Comparison of ENCODE assay signal across 17 mouse cellular contexts in genomic region chr11:5425106-5425505, GRCm38 (mm10). TPM values are rescaled to one million over a fixed set of nuclear protein-coding genes. Genes with fewer than 3 reads are reported as not detected.
DNase-seq lines count a peak whose midpoint lies in the region; ATAC-seq and TF ChIP-seq lines count a peak whose summit lies in the region.
"Had no signal": no experiment of that assay in that cellular context is flagged by ENCODE, and none has a peak within 500 bp of the region (broad histone marks: within the 10 kb centered on the region; RNA-seq: fewer than 3 reads in every experiment).

No protein-coding gene starts in this region.

- no peak for TF ChIP-seq POLR2A in liver, adult 2 months (IDR thresholded peaks at IDR 0.05; ENCODE audit: extremely low read depth, insufficient read depth, low read length)

- H3K36me3 ChIP-seq in forebrain, embryonic 14.5 days (ENCODE audit: control insufficient read depth, insufficient read depth, low read length) = no peaks in the 10 kb centered on the region
- no peaks in the 10 kb centered on the region for H3K36me3 ChIP-seq in forebrain, embryonic 11.5 days (ENCODE audit: control insufficient read depth, insufficient read depth, low read length)
- H3K36me3 ChIP-seq in liver, adult 2 months (ENCODE audit: control insufficient read depth, insufficient read depth, low read length) = no peaks in the 10 kb centered on the region
- no peaks in the 10 kb centered on the region for H3K36me3 ChIP-seq in forebrain, postnatal 0 days (ENCODE audit: insufficient read depth)
- H3K36me3 ChIP-seq: embryonic facial prominence, embryonic 12.5 days; kidney, embryonic 15.5 days; midbrain, embryonic 10.5 days; neural tube, embryonic 13.5 days; stomach, embryonic 15.5 days had no signal

- ATAC-seq in forebrain, embryonic 14.5 days = peak; percentile 40; the same call in 1 of the 2 replicates
- no peak for ATAC-seq in forebrain, embryonic 11.5 days (replicated peaks; ENCODE audit: low FRiP score)
- peak; percentile 76 for ATAC-seq in forebrain, postnatal 0 days
- ATAC-seq in megakaryocyte, adult 5-6 weeks (ENCODE audit: poor library complexity, severe bottlenecking) = no peak
- ATAC-seq: activated CD4-positive, CD25-positive, alpha-beta regulatory T cell, adult 4 months had no signal

- peak; percentile 77 for DNase-seq in forebrain, embryonic 14.5 days (ENCODE audit: low spot score)
- no peak for DNase-seq in forebrain, embryonic 11.5 days (ENCODE audit: low spot score)
- peak; percentile 81 for DNase-seq in liver, adult 2 months (ENCODE audit: extremely low read depth, low read depth, low spot score)
- DNase-seq in liver = no peak
- DNase-seq in forebrain, postnatal 0 days = peak; percentile 85
- DNase-seq in right cerebral cortex, postnatal 36 days (ENCODE audit: low spot score in 2 of 2) = peak; percentile 14
- no peak for DNase-seq in yolk sac, embryonic 10.5 days (ENCODE audit: low spot score)
- DNase-seq: gastrocnemius, postnatal 10 days; heart, postnatal 4 days; lung, embryonic 14.5 days had no signal

- no peak overlapping the region for H3K9ac ChIP-seq in forebrain, embryonic 14.5 days (ENCODE audit: low read length)
- no peak overlapping the region for H3K9ac ChIP-seq in forebrain, embryonic 11.5 days (ENCODE audit: low read length)
- no peak overlapping the region for H3K9ac ChIP-seq in liver, adult 2 months (ENCODE audit: low read depth, low read length)
- H3K9ac ChIP-seq in forebrain, postnatal 0 days = no peak overlapping the region
- H3K9ac ChIP-seq: embryonic facial prominence, embryonic 12.5 days; kidney, embryonic 15.5 days; lung, embryonic 14.5 days; neural tube, embryonic 13.5 days; stomach, embryonic 15.5 days had no signal

- H3K4me2 ChIP-seq in forebrain, embryonic 14.5 days (ENCODE audit: low read length) = no peak overlapping the region
- no peak overlapping the region for H3K4me2 ChIP-seq in forebrain, embryonic 11.5 days (ENCODE audit: low read depth, low read length, severe bottlenecking)
- H3K4me2 ChIP-seq in forebrain, postnatal 0 days (ENCODE audit: low read depth) = no peak overlapping the region
- H3K4me2 ChIP-seq: embryonic facial prominence, embryonic 12.5 days; kidney, embryonic 15.5 days; lung, embryonic 14.5 days; neural tube, embryonic 13.5 days; stomach, embryonic 15.5 days had no signal

- H3K4me3 ChIP-seq in forebrain, embryonic 14.5 days (ENCODE audit: low read depth, low read length) = no peak overlapping the region
- no peak overlapping the region for H3K4me3 ChIP-seq in forebrain, embryonic 11.5 days (ENCODE audit: low read depth, low read length)
- H3K4me3 ChIP-seq in liver, adult 2 months (ENCODE audit: insufficient read depth, low read depth, low read length) = no peak overlapping the region
- H3K4me3 ChIP-seq in forebrain, postnatal 0 days (ENCODE audit: low read depth, low read length) = no peak overlapping the region
- H3K4me3 ChIP-seq: embryonic facial prominence, embryonic 12.5 days; kidney, embryonic 15.5 days; midbrain, embryonic 10.5 days; neural tube, embryonic 13.5 days; stomach, embryonic 15.5 days had no signal

- H3K79me2 ChIP-seq in liver, adult 2 months (ENCODE audit: control insufficient read depth, insufficient read depth, low read length) = peaks cover 10% of the 10 kb centered on the region; the same call in 1 of the 2 replicates

- no peak overlapping the region for H3K27ac ChIP-seq in forebrain, embryonic 14.5 days (ENCODE audit: low read depth, low read length)
- no peak overlapping the region for H3K27ac ChIP-seq in forebrain, embryonic 11.5 days (ENCODE audit: low read depth, low read length)
- no peak overlapping the region for H3K27ac ChIP-seq in liver, adult 2 months (replicated peaks; ENCODE audit: insufficient read depth, low read depth, low read length)
- H3K27ac ChIP-seq in forebrain, postnatal 0 days (ENCODE audit: low read depth, low read length) = no peak overlapping the region
- H3K27ac ChIP-seq: embryonic facial prominence, embryonic 12.5 days; kidney, embryonic 15.5 days; midbrain, embryonic 10.5 days; neural tube, embryonic 13.5 days; stomach, embryonic 15.5 days had no signal

- peaks cover 7% of the 10 kb centered on the region; the same call in 1 of the 2 replicates for H3K4me1 ChIP-seq in forebrain, embryonic 14.5 days (ENCODE audit: control insufficient read depth, insufficient read depth, low read length)
- 0 out of 2 replicates have a peak, but pooled peaks cover 2% of the 10 kb centered on the region for H3K4me1 ChIP-seq in forebrain, embryonic 11.5 days (replicated peaks; ENCODE audit: control insufficient read depth, insufficient read depth, low read length)
- H3K4me1 ChIP-seq in liver, adult 2 months (ENCODE audit: control insufficient read depth, insufficient read depth, low read length) = peaks cover 21% of the 10 kb centered on the region
- peaks cover 11% of the 10 kb centered on the region for H3K4me1 ChIP-seq in forebrain, postnatal 0 days (ENCODE audit: insufficient read depth)

- no peaks in the 10 kb centered on the region for H3K27me3 ChIP-seq in forebrain, embryonic 14.5 days (replicated peaks; ENCODE audit: control insufficient read depth, insufficient read depth, low read length)
- no peaks in the 10 kb centered on the region for H3K27me3 ChIP-seq in forebrain, embryonic 11.5 days (ENCODE audit: control insufficient read depth, insufficient read depth, low read length)
- no peaks in the 10 kb centered on the region for H3K27me3 ChIP-seq in liver, adult 2 months (ENCODE audit: control insufficient read depth, insufficient read depth, low read length)
- no peaks in the 10 kb centered on the region for H3K27me3 ChIP-seq in forebrain, postnatal 0 days (ENCODE audit: insufficient read depth, low read length)
- H3K27me3 ChIP-seq: embryonic facial prominence, embryonic 12.5 days; kidney, embryonic 15.5 days; neural tube, embryonic 13.5 days; stomach, embryonic 15.5 days had no signal

- WGBS in forebrain, embryonic 14.5 days = 42% methylated on average over 2 of the region's 2 CpGs
- WGBS in forebrain, embryonic 11.5 days = 70% methylated on average over 2 of the region's 2 CpGs
- 27% methylated on average over 2 of the region's 2 CpGs for WGBS in liver, adult 2 months
- 36% methylated on average over 2 of the region's 2 CpGs for WGBS in forebrain, postnatal 0 days

- no peak for TF ChIP-seq CTCF in liver, adult 2 months (IDR thresholded peaks at IDR 0.05; ENCODE audit: low read depth, low read length)
- no peak for TF ChIP-seq CTCF in forebrain, postnatal 0 days (IDR thresholded peaks at IDR 0.05; ENCODE audit: low read depth)

- no peaks in the 10 kb centered on the region for H3K9me3 ChIP-seq in forebrain, embryonic 14.5 days (replicated peaks; ENCODE audit: control insufficient read depth, low read length)
- H3K9me3 ChIP-seq in forebrain, embryonic 11.5 days (ENCODE audit: control insufficient read depth, low read length) = no peaks in the 10 kb centered on the region
- no peaks in the 10 kb centered on the region for H3K9me3 ChIP-seq in forebrain, postnatal 0 days (ENCODE audit: low read length)
- H3K9me3 ChIP-seq: embryonic facial prominence, embryonic 12.5 days; kidney, embryonic 15.5 days; midbrain, embryonic 10.5 days; neural tube, embryonic 13.5 days; stomach, embryonic 15.5 days had no signal

RNA-seq across cellular contexts. Expression of gene Znrf3, which starts 19.5 kb away (rescaled TPM):
- 4.9 and 5.8 TPM in 2 replicates for polyA plus RNA-seq in forebrain, embryonic 14.5 days (2014; fragmentation: Nextera tagmentation; extraction: Ambion mirVana)
- 11.7 and 12.9 TPM in 2 replicates for polyA plus RNA-seq in forebrain, embryonic 11.5 days (2014; fragmentation: Nextera tagmentation; extraction: Ambion mirVana)
- 4.6 and 6.3 TPM in 2 replicates for total RNA-seq in liver, adult 2 months (2014; rRNA removed)
- polyA plus RNA-seq in liver, adult 2 months (2012; rRNA removed) = 4.2 and 4.5 TPM in 2 replicates
- total RNA-seq in forebrain, postnatal 0 days (2014; rRNA removed) = 7.5 and 9.1 TPM in 2 replicates
- 4.6 and 8.3 TPM in 2 replicates for polyA plus RNA-seq in forebrain, postnatal 0 days (2015; fragmentation: Nextera tagmentation; extraction: Ambion mirVana)
- 0.68 and 2.2 TPM in 2 replicates for total RNA-seq in megakaryocyte, adult 5-6 weeks (2015)
- 0.57 and 0.70 TPM in 2 replicates for total RNA-seq in megakaryocyte, adult 5-6 weeks (2017)

Comparison
In these comparisons a context has a peak if more than half of its experiments do, and no peak if none do; other contexts are left out.
1. ATAC-seq: peak in forebrain, embryonic 14.5 days (single experiment) and forebrain, postnatal 0 days (single experiment); none in forebrain, embryonic 11.5 days (single experiment) and megakaryocyte, adult 5-6 weeks (single experiment).
2. DNase-seq: peak in forebrain, embryonic 14.5 days (single experiment), liver, adult 2 months (single experiment), forebrain, postnatal 0 days (single experiment) and right cerebral cortex, postnatal 36 days (2 of 2); none in forebrain, embryonic 11.5 days (single experiment), liver (single experiment) and yolk sac, embryonic 10.5 days (single experiment).